Mouse (Mus musculus): ENCODE measurements around the gene Csnk1g2. TPM values are rescaled to one million over a fixed set of nuclear protein-coding genes. Genes with fewer than 3 reads are reported as not detected.

Csnk1g2 gene
- 73.6 and 86.9 TPM in 2 replicates for polyA plus RNA-seq (2014; fragmentation: Nextera tagmentation; extraction: Ambion mirVana)

GRCm38 (mm10) chr10:80622661-80623456 lies at the start of gene Csnk1g2:
Csnk1g2 (plus strand) TSS chr10:80622838.
- peak within 1 kb of the TSS; percentile 90 for H3K9ac ChIP-seq (ENCODE audit: low read length)
- H3K36me3 ChIP-seq (ENCODE audit: control insufficient read depth, insufficient read depth, low read length) = no peaks in the 10 kb centered on the region
- H3K27ac ChIP-seq (ENCODE audit: low read depth, low read length) = peak within 1 kb of the TSS; percentile 93
- under 1% methylated on average over 79 of the region's 85 CpGs for WGBS
- H3K27me3 ChIP-seq (ENCODE audit: control insufficient read depth, insufficient read depth, low read length) = no peaks in the 10 kb centered on the region
- H3K4me3 ChIP-seq (ENCODE audit: low read depth, low read length) = peak within 1 kb of the TSS; percentile 90
- no peak; the same call in 1 of the 2 replicates for ATAC-seq (ENCODE audit: low FRiP score)
- peak; percentile 88 for DNase-seq (ENCODE audit: low spot score, missing footprints)
- H3K4me2 ChIP-seq = peak within 1 kb of the TSS; percentile 98
- peaks cover 24% of the 10 kb centered on the region for H3K4me1 ChIP-seq (ENCODE audit: control insufficient read depth, insufficient read depth, low read length)
- H3K9me3 ChIP-seq (ENCODE audit: control insufficient read depth, low read length) = no peaks in the 10 kb centered on the region

GRCm38 (mm10) chr10:80573944-80574343 lies 48.7 kb upstream of the Csnk1g2 start:
- peak overlapping the region; percentile 25; the same call in 1 of the 2 replicates for H3K9ac ChIP-seq (ENCODE audit: low read length)
- H3K4me3 ChIP-seq (ENCODE audit: low read depth, low read length) = no peak overlapping the region
- DNase-seq (ENCODE audit: low spot score, missing footprints) (no peak), ATAC-seq (ENCODE audit: low FRiP score) (no peak)
- no peaks in the 10 kb centered on the region for H3K27me3 ChIP-seq (ENCODE audit: control insufficient read depth, insufficient read depth, low read length)
- H3K27ac ChIP-seq (ENCODE audit: low read depth, low read length) = no peak overlapping the region
- peaks cover 31% of the 10 kb centered on the region for H3K4me1 ChIP-seq (ENCODE audit: control insufficient read depth, insufficient read depth, low read length)
- no peaks in the 10 kb centered on the region for H3K9me3 ChIP-seq (ENCODE audit: control insufficient read depth, low read length)
- 53% methylated on average over 9 of the region's 9 CpGs for WGBS
- no peaks in the 10 kb centered on the region for H3K36me3 ChIP-seq (ENCODE audit: control insufficient read depth, insufficient read depth, low read length)
- no peak overlapping the region for H3K4me2 ChIP-seq

- WGBS = 80% methylated on average over 3 of the region's 3 CpGs
- Histone ChIP-seq H3K9me3 (ENCODE audit: control insufficient read depth, low read length) (no peaks in the 10 kb centered on the region), H3K27ac (ENCODE audit: low read depth, low read length) (no peak overlapping the region), H3K4me3 (ENCODE audit: low read depth, low read length) (no peak overlapping the region), H3K4me1 (ENCODE audit: control insufficient read depth, insufficient read depth, low read length) (peaks cover 33% of the 10 kb centered on the region), H3K27me3 (ENCODE audit: control insufficient read depth, insufficient read depth, low read length) (no peaks in the 10 kb centered on the region), H3K4me2 (no peak overlapping the region), H3K36me3 (ENCODE audit: control insufficient read depth, insufficient read depth, low read length) (no peaks in the 10 kb centered on the region), H3K9ac (ENCODE audit: low read length) (0 out of 2 replicates have a peak overlapping the region, but pooled peaks have one; percentile 9)
- no peak for ATAC-seq (ENCODE audit: low FRiP score)
- no peak for DNase-seq (ENCODE audit: low spot score, missing footprints)
These were observed 47.7 kb upstream of the Csnk1g2 start for GRCm38 (mm10) chr10:80574896-80575295.

GRCm38 (mm10) chr10:80575925-80576324 lies 46.7 kb upstream of the Csnk1g2 start:
- Histone ChIP-seq H3K4me3 (ENCODE audit: low read depth, low read length) (peak overlapping the region; percentile 74), H3K4me1 (ENCODE audit: control insufficient read depth, insufficient read depth, low read length) (peaks cover 30% of the 10 kb centered on the region), H3K27me3 (ENCODE audit: control insufficient read depth, insufficient read depth, low read length) (no peaks in the 10 kb centered on the region), H3K9ac (ENCODE audit: low read length) (peak overlapping the region; percentile 74), H3K36me3 (ENCODE audit: control insufficient read depth, insufficient read depth, low read length) (no peaks in the 10 kb centered on the region), H3K9me3 (ENCODE audit: control insufficient read depth, low read length) (no peaks in the 10 kb centered on the region), H3K4me2 (peak overlapping the region; percentile 78), H3K27ac (ENCODE audit: low read depth, low read length) (no peak overlapping the region)
- WGBS = 21% methylated on average over 17 of the region's 17 CpGs
- DNase-seq (ENCODE audit: low spot score, missing footprints) = no peak
- no peak for ATAC-seq (ENCODE audit: low FRiP score)

GRCm38 (mm10) chr10:80576351-80577194 lies 46.1 kb upstream of the Csnk1g2 start:
- H3K36me3 ChIP-seq (ENCODE audit: control insufficient read depth, insufficient read depth, low read length) = no peaks in the 10 kb centered on the region
- H3K9me3 ChIP-seq (ENCODE audit: control insufficient read depth, low read length) = no peaks in the 10 kb centered on the region
- H3K4me1 ChIP-seq (ENCODE audit: control insufficient read depth, insufficient read depth, low read length) = peaks cover 23% of the 10 kb centered on the region
- H3K9ac ChIP-seq (ENCODE audit: low read length) = peak overlapping the region; percentile 74
- peak overlapping the region; percentile 70 for H3K27ac ChIP-seq (ENCODE audit: low read depth, low read length)
- WGBS = under 1% methylated on average over 87 of the region's 96 CpGs
- H3K4me3 ChIP-seq (ENCODE audit: low read depth, low read length) = peak overlapping the region; percentile 74
- no peaks in the 10 kb centered on the region for H3K27me3 ChIP-seq (ENCODE audit: control insufficient read depth, insufficient read depth, low read length)
- peak overlapping the region; percentile 78 for H3K4me2 ChIP-seq
- ATAC-seq (ENCODE audit: low FRiP score) (peak; percentile 11; the same call in 1 of the 2 replicates), DNase-seq (ENCODE audit: low spot score, missing footprints) (peak; percentile 93)

GRCm38 (mm10) chr10:80577195-80578130 lies 45.2 kb upstream of the Csnk1g2 start, which contains the start of gene Klf16:
Klf16 (minus strand) TSS chr10:80577321.
- peak within 1 kb of the TSS; percentile 74 for H3K9ac ChIP-seq (ENCODE audit: low read length)
- peak within 1 kb of the TSS; percentile 78 for H3K4me2 ChIP-seq
- under 1% methylated on average over 76 of the region's 97 CpGs for WGBS
- peak; percentile 82 for ATAC-seq (ENCODE audit: low FRiP score)
- H3K36me3 ChIP-seq (ENCODE audit: control insufficient read depth, insufficient read depth, low read length) = no peaks in the 10 kb centered on the region
- DNase-seq (ENCODE audit: low spot score, missing footprints) = peak; percentile 99
- peak within 1 kb of the TSS; percentile 74 for H3K4me3 ChIP-seq (ENCODE audit: low read depth, low read length)
- peak within 1 kb of the TSS; percentile 70 for H3K27ac ChIP-seq (ENCODE audit: low read depth, low read length)
- H3K27me3 ChIP-seq (ENCODE audit: control insufficient read depth, insufficient read depth, low read length) = no peaks in the 10 kb centered on the region
- no peaks in the 10 kb centered on the region for H3K9me3 ChIP-seq (ENCODE audit: control insufficient read depth, low read length)
- peaks cover 23% of the 10 kb centered on the region for H3K4me1 ChIP-seq (ENCODE audit: control insufficient read depth, insufficient read depth, low read length)

- Histone ChIP-seq H3K36me3 (ENCODE audit: control insufficient read depth, insufficient read depth, low read length) (no peaks in the 10 kb centered on the region), H3K27me3 (ENCODE audit: control insufficient read depth, insufficient read depth, low read length) (no peaks in the 10 kb centered on the region), H3K4me3 (ENCODE audit: low read depth, low read length) (peak overlapping the region; percentile 74), H3K9ac (ENCODE audit: low read length) (peak overlapping the region; percentile 74), H3K27ac (ENCODE audit: low read depth, low read length) (peak overlapping the region; percentile 70), H3K9me3 (ENCODE audit: control insufficient read depth, low read length) (no peaks in the 10 kb centered on the region), H3K4me1 (ENCODE audit: control insufficient read depth, insufficient read depth, low read length) (peaks cover 23% of the 10 kb centered on the region), H3K4me2 (peak overlapping the region; percentile 78)
- DNase-seq (ENCODE audit: low spot score, missing footprints) (peak; percentile 98), ATAC-seq (ENCODE audit: low FRiP score) (peak; percentile 47)
- under 1% methylated on average over 29 of the region's 29 CpGs for WGBS
These were observed 44.4 kb upstream of the Csnk1g2 start for GRCm38 (mm10) chr10:80578131-80578750.

GRCm38 (mm10) chr10:80578911-80579310 lies 43.7 kb upstream of the Csnk1g2 start:
- 6% methylated on average over 8 of the region's 8 CpGs for WGBS
- DNase-seq (ENCODE audit: low spot score, missing footprints) = peak; percentile 91
- Histone ChIP-seq H3K27me3 (ENCODE audit: control insufficient read depth, insufficient read depth, low read length) (no peaks in the 10 kb centered on the region), H3K4me1 (ENCODE audit: control insufficient read depth, insufficient read depth, low read length) (peaks cover 22% of the 10 kb centered on the region), H3K9me3 (ENCODE audit: control insufficient read depth, low read length) (no peaks in the 10 kb centered on the region), H3K4me3 (ENCODE audit: low read depth, low read length) (peak overlapping the region; percentile 3; the same call in 1 of the 2 replicates), H3K4me2 (peak overlapping the region; percentile 78; the same call in 1 of the 2 replicates), H3K36me3 (ENCODE audit: control insufficient read depth, insufficient read depth, low read length) (no peaks in the 10 kb centered on the region; the same call in 1 of the 2 replicates), H3K27ac (ENCODE audit: low read depth, low read length) (no peak overlapping the region; the same call in 1 of the 2 replicates), H3K9ac (ENCODE audit: low read length) (no peak overlapping the region)
- no peak for ATAC-seq (ENCODE audit: low FRiP score)
